Comparison of ENCODE assay signal across 17 mouse cellular contexts in genomic region chr7:76462361-76463001, GRCm38 (mm10).
A peak's percentile ranks its signal among the peaks of the same experiment; 100 is the strongest.
DNase-seq lines count a peak whose midpoint lies in the region; ATAC-seq and TF ChIP-seq lines count a peak whose summit lies in the region.
"Had no signal": no experiment of that assay in that cellular context is flagged by ENCODE, and none has a peak within 500 bp of the region (broad histone marks: within the 10 kb centered on the region; RNA-seq: fewer than 3 reads in every experiment).

No protein-coding gene starts in this region.

- no peak for TF ChIP-seq CTCF in spleen, adult 2 months (IDR thresholded peaks at IDR 0.05; ENCODE audit: extremely low read depth, insufficient read depth, insufficient read length, insufficient replicate concordance)

- no peak overlapping the region for H3K27ac ChIP-seq in hindbrain, embryonic 11.5 days (ENCODE audit: low read depth, low read length)
- H3K27ac ChIP-seq in hindbrain, embryonic 10.5 days, result no peak overlapping the region
- peak overlapping the region; percentile 91 for H3K27ac ChIP-seq in spleen, adult 2 months (ENCODE audit: insufficient read depth, low read length)
- H3K27ac ChIP-seq in forebrain, embryonic 16.5 days (ENCODE audit: low read length), result peak overlapping the region; percentile 65
- H3K27ac ChIP-seq: heart, embryonic 13.5 days; hindbrain, embryonic 12.5 days; midbrain, embryonic 10.5 days; neural tube, embryonic 13.5 days had no signal

- peaks cover 4% of the 10 kb centered on the region; the same call in 1 of the 2 replicates for H3K4me1 ChIP-seq in hindbrain, embryonic 11.5 days (replicated peaks; ENCODE audit: control insufficient read depth, insufficient read depth, low read length)
- peaks cover 17% of the 10 kb centered on the region for H3K4me1 ChIP-seq in hindbrain, embryonic 10.5 days (replicated peaks)
- H3K4me1 ChIP-seq in spleen, adult 2 months (ENCODE audit: control insufficient read depth, insufficient read depth, insufficient read length), result peaks cover 6% of the 10 kb centered on the region
- no peaks in the 10 kb centered on the region for H3K4me1 ChIP-seq in forebrain, embryonic 16.5 days (replicated peaks; ENCODE audit: control insufficient read depth, insufficient read depth, low read length)
- H3K4me1 ChIP-seq: heart, embryonic 13.5 days had no signal

- no peaks in the 10 kb centered on the region for H3K9me3 ChIP-seq in hindbrain, embryonic 11.5 days (ENCODE audit: control insufficient read depth, low read length)
- no peaks in the 10 kb centered on the region for H3K9me3 ChIP-seq in hindbrain, embryonic 10.5 days
- no peaks in the 10 kb centered on the region for H3K9me3 ChIP-seq in forebrain, embryonic 16.5 days (ENCODE audit: control insufficient read depth, low read length)
- H3K9me3 ChIP-seq: heart, embryonic 13.5 days; hindbrain, embryonic 12.5 days; midbrain, embryonic 10.5 days; neural tube, embryonic 13.5 days had no signal

- no peaks in the 10 kb centered on the region for H3K36me3 ChIP-seq in hindbrain, embryonic 11.5 days (ENCODE audit: control insufficient read depth, insufficient read depth, low read length)
- H3K36me3 ChIP-seq in hindbrain, embryonic 10.5 days, result no peaks in the 10 kb centered on the region
- no peaks in the 10 kb centered on the region for H3K36me3 ChIP-seq in spleen, adult 2 months (ENCODE audit: control insufficient read depth, insufficient read depth, low read length)
- no peaks in the 10 kb centered on the region for H3K36me3 ChIP-seq in forebrain, embryonic 16.5 days (ENCODE audit: control insufficient read depth, insufficient read depth)
- H3K36me3 ChIP-seq: heart, embryonic 13.5 days; hindbrain, embryonic 12.5 days; midbrain, embryonic 10.5 days; neural tube, embryonic 13.5 days had no signal

- H3K4me3 ChIP-seq in hindbrain, embryonic 11.5 days (ENCODE audit: low read depth, low read length), result no peak overlapping the region
- H3K4me3 ChIP-seq in hindbrain, embryonic 10.5 days, result no peak overlapping the region
- H3K4me3 ChIP-seq in spleen, adult 2 months (ENCODE audit: extremely low read depth, insufficient read depth, insufficient read length), result no peak overlapping the region
- no peak overlapping the region for H3K4me3 ChIP-seq in forebrain, embryonic 16.5 days (replicated peaks; ENCODE audit: low read length)
- H3K4me3 ChIP-seq: heart, embryonic 13.5 days; hindbrain, embryonic 12.5 days; midbrain, embryonic 10.5 days; neural tube, embryonic 13.5 days had no signal

- ATAC-seq in hindbrain, embryonic 11.5 days (ENCODE audit: low FRiP score), result no peak
- ATAC-seq in forebrain, embryonic 16.5 days, result peak; percentile 63
- ATAC-seq: intestine, embryonic 16.5 days had no signal

- peak; percentile 10 for DNase-seq in hindbrain, embryonic 11.5 days (ENCODE audit: low spot score)
- DNase-seq in hindbrain, embryonic 10.5 days (ENCODE audit: low spot score), result no peak
- peak; percentile 21 to 79 for DNase-seq in spleen, adult 2 months (ENCODE audit: low read depth in 1 of 2, low spot score in 2 of 2)
- no peak for DNase-seq in spleen, adult 18-20 months
- DNase-seq in telencephalon, adult 2 months (ENCODE audit: low read depth, low spot score), result peak; percentile 38
- DNase-seq in gastrocnemius, postnatal 14 days, result no peak
- DNase-seq in cerebellum, postnatal 10 days, result no peak
- DNase-seq: adrenal gland, postnatal 36 days; cerebellum, postnatal 14 days; lung, postnatal 36 days; right cerebral cortex, postnatal 4 days had no signal

- intact Hi-C loops in gastrocnemius, postnatal 14 days (cut with DNase I; ENCODE audit: low total_unique reads), result no loop called here

- H3K27me3 ChIP-seq in hindbrain, embryonic 11.5 days (ENCODE audit: control insufficient read depth, insufficient read depth, low read length), result no peaks in the 10 kb centered on the region
- no peaks in the 10 kb centered on the region for H3K27me3 ChIP-seq in hindbrain, embryonic 10.5 days (ENCODE audit: insufficient read depth, poor library complexity, severe bottlenecking)
- H3K27me3 ChIP-seq in spleen, adult 2 months (ENCODE audit: control insufficient read depth, insufficient read depth, low read length), result no peaks in the 10 kb centered on the region
- H3K27me3 ChIP-seq in forebrain, embryonic 16.5 days (replicated peaks; ENCODE audit: control insufficient read depth, insufficient read depth, low read length), result no peaks in the 10 kb centered on the region
- H3K27me3 ChIP-seq: heart, embryonic 13.5 days; hindbrain, embryonic 12.5 days; neural tube, embryonic 13.5 days had no signal

- no peak overlapping the region for H3K9ac ChIP-seq in hindbrain, embryonic 11.5 days (ENCODE audit: low read depth, low read length)
- H3K9ac ChIP-seq in forebrain, embryonic 16.5 days (replicated peaks; ENCODE audit: low read depth, low read length), result no peak overlapping the region
- H3K9ac ChIP-seq: heart, embryonic 13.5 days; hindbrain, embryonic 12.5 days; neural tube, embryonic 13.5 days had no signal

- no peak for TF ChIP-seq POLR2A in spleen, adult 2 months (IDR thresholded peaks at IDR 0.05; ENCODE audit: low read depth, low read length)

- 42% methylated on average over 5 of the region's 5 CpGs for WGBS in hindbrain, embryonic 11.5 days
- 44% methylated on average over 5 of the region's 5 CpGs for WGBS in hindbrain, embryonic 10.5 days
- 23% methylated on average over 5 of the region's 5 CpGs for WGBS in spleen, adult 2 months
- 41% methylated on average over 5 of the region's 5 CpGs for WGBS in forebrain, embryonic 16.5 days

- H3K4me2 ChIP-seq in hindbrain, embryonic 11.5 days (replicated peaks; ENCODE audit: low read depth, low read length), result no peak overlapping the region
- no peak overlapping the region for H3K4me2 ChIP-seq in forebrain, embryonic 16.5 days (ENCODE audit: low read length)
- H3K4me2 ChIP-seq: heart, embryonic 13.5 days; hindbrain, embryonic 12.5 days; neural tube, embryonic 13.5 days had no signal

Comparison
In these comparisons a context has a peak if more than half of its experiments do, and no peak if none do; other contexts are left out.
1. DNase-seq: peak in hindbrain, embryonic 11.5 days (single experiment), spleen, adult 2 months (2 of 2) and telencephalon, adult 2 months (single experiment); none in hindbrain, embryonic 10.5 days (single experiment), spleen, adult 18-20 months (0 of 2), gastrocnemius, postnatal 14 days (single experiment) and cerebellum, postnatal 10 days (0 of 2).
2. H3K27ac ChIP-seq: peak in spleen, adult 2 months (single experiment) and forebrain, embryonic 16.5 days (single experiment); none in hindbrain, embryonic 11.5 days (single experiment) and hindbrain, embryonic 10.5 days (single experiment).